Mouse (Mus musculus) ES-E14 (cell line): ENCODE results near the gene Tubd1.

Experiments
- CHD2 ChIP-seq: IDR thresholded peaks from 2 replicates; pipeline ENCODE4 v1.6.1; 2014; ENCODE audit warnings: mild to moderate bottlenecking, low read depth, low read length, inconsistent platforms
- ZC3H11A ChIP-seq: IDR thresholded peaks from 2 replicates; pipeline ENCODE4 v1.6.1; 2012; ENCODE audit warnings: low read depth, mild to moderate bottlenecking, inconsistent platforms, low read length, borderline replicate concordance
- ZNF384 ChIP-seq: IDR thresholded peaks from 2 replicates; pipeline ENCODE4 v1.6.1; 2012; ENCODE audit warnings: low read depth, low read length, inconsistent platforms

DNA sequence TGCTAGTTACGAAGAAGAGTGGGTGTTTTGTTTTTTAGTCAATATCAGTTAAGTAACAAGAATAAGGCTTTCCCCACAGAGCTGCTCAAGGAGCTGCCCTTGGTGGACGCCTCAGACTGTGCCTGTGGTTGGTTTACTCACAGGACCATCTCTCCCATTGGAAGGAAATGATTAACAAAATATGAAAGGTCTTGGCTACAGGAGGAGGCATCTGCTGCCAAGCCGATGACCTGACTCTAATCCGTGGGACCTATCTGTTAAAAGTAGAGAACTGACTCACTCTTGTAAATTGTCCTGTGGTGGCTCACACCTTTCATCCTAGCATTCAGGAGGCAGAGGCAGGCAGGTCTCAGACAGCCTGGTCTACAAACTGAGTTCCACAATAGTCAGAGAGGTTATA, 17.3 kb upstream of the Tubd1 start:
- TF ChIP-seq ZC3H11A (no peak), CHD2 (no peak), ZNF384 (no peak)
